Mouse (Mus musculus): ENCODE data around the gene Marcks. TPM values are rescaled to one million over a fixed set of nuclear protein-coding genes. Genes with fewer than 3 reads are reported as not detected.
"Not testable (repeated sequence)": the region's sequence is repeated elsewhere in the genome, so short reads cannot be mapped to it uniquely, and the experiment has no call there.

Gene Marcks
- total RNA-seq, 2 experiments from 2014 or later, result 39.9 to 48.3 TPM

DNA sequence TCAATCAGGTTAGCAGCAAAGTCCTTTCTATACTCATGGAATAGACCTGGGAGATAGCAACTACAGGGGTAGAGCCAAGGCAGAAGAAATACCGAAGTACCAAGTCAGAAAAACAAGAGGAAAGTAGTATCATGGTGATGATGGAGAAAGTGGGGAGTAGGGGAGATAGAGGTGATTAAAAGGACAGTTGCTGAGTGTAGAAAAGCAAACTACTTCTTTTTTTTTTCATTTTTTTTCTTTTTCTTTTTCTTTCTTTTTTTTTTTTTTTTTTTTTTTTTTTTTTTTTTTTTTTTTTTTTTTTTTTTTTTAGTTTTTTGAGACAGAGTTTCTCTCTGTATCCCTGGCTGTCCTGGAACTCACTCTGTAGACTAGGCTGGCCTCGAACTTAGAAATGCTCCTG, 54.6 kb downstream of the Marcks start:
- intact Hi-C loops (cut with DNase I); DNase-seq: not testable (repeated sequence)

Other genes starting within 250 kb of the Marcks start
- gene Hdac2, start 164.4 kb downstream of the Marcks start, total RNA-seq (2021), result 10 to 100 TPM; 52.8 to 56.6 TPM

All from heart, postnatal 36 days (tissue).